Mouse (Mus musculus): ENCODE results near the gene Pou3f1. TPM values are rescaled to one million over a fixed set of nuclear protein-coding genes. Genes with fewer than 3 reads are reported as not detected.
A peak's percentile ranks its signal among the peaks of the same experiment; 100 is the strongest.

Gene Pou3f1
- polyA plus RNA-seq (2015; fragmentation: Nextera tagmentation; extraction: Ambion mirVana), result 0.14 and 0.15 TPM in 2 replicates

GRCm38 (mm10) chr4:124656518-124656853, at the start of gene Pou3f1:
Gene Pou3f1 (plus strand): TSS chr4:124656807.
- WGBS, result 3% methylated on average over 15 of the region's 15 CpGs

GRCm38 (mm10) chr4:124607166-124607565, 49.4 kb upstream of the Pou3f1 start:
- WGBS, result 52% methylated on average over 8 of the region's 8 CpGs

More at GRCm38 (mm10) chr4:124656518-124656853, at the start of gene Pou3f1:
- Histone ChIP-seq H3K4me3 (peak within 1 kb of the TSS; percentile 75), H3K27me3 (peaks cover 76% of the 10 kb centered on the region), H3K4me2 (peak within 1 kb of the TSS; percentile 99), H3K9ac (peak within 1 kb of the TSS; percentile 55), H3K9me3 (replicated peaks) (no peaks in the 10 kb centered on the region), H3K36me3 (no peaks in the 10 kb centered on the region), H3K27ac (no peak within 1 kb of the TSS), H3K4me1 (replicated peaks) (peaks cover 48% of the 10 kb centered on the region)
- no peak for ATAC-seq (replicated peaks; ENCODE audit: insufficient number of reproducible peaks, insufficient read depth, low FRiP score, low read depth)

GRCm38 (mm10) chr4:124610066-124610465, 46.5 kb upstream of the Pou3f1 start:
- peaks cover 22% of the 10 kb centered on the region for H3K27me3 ChIP-seq
- H3K4me1 ChIP-seq (replicated peaks), result no peaks in the 10 kb centered on the region; the same call in 1 of the 2 replicates
- no peak for ATAC-seq (replicated peaks; ENCODE audit: insufficient number of reproducible peaks, insufficient read depth, low FRiP score, low read depth)
- H3K9me3 ChIP-seq (replicated peaks), result no peaks in the 10 kb centered on the region
- H3K9ac ChIP-seq, result no peak overlapping the region
- no peak overlapping the region for H3K4me2 ChIP-seq
- no peak overlapping the region for H3K4me3 ChIP-seq
- WGBS, result 47% methylated on average over 2 of the region's 2 CpGs
- H3K27ac ChIP-seq, result no peak overlapping the region
- no peaks in the 10 kb centered on the region for H3K36me3 ChIP-seq

More at GRCm38 (mm10) chr4:124607166-124607565, 49.4 kb upstream of the Pou3f1 start:
- no peak overlapping the region for H3K4me2 ChIP-seq
- peaks cover 40% of the 10 kb centered on the region for H3K27me3 ChIP-seq
- H3K9ac ChIP-seq, result no peak overlapping the region
- H3K4me1 ChIP-seq (replicated peaks), result no peaks in the 10 kb centered on the region
- no peak overlapping the region for H3K27ac ChIP-seq
- no peaks in the 10 kb centered on the region for H3K36me3 ChIP-seq
- no peak for ATAC-seq (replicated peaks; ENCODE audit: insufficient number of reproducible peaks, insufficient read depth, low FRiP score, low read depth)
- H3K4me3 ChIP-seq, result no peak overlapping the region
- H3K9me3 ChIP-seq (replicated peaks), result no peaks in the 10 kb centered on the region

- H3K4me2 ChIP-seq, result no peak within 1 kb of the TSS
- peaks cover 16% of the 10 kb centered on the region for H3K27me3 ChIP-seq
- H3K36me3 ChIP-seq, result no peaks in the 10 kb centered on the region
- no peaks in the 10 kb centered on the region for H3K9me3 ChIP-seq (replicated peaks)
- no peak within 1 kb of the TSS for H3K9ac ChIP-seq
- no peak within 1 kb of the TSS for H3K27ac ChIP-seq
- H3K4me1 ChIP-seq (replicated peaks), result no peaks in the 10 kb centered on the region; the same call in 1 of the 2 replicates
- WGBS, result 84% methylated on average over 2 of the region's 2 CpGs
- no peak for ATAC-seq (replicated peaks; ENCODE audit: insufficient number of reproducible peaks, insufficient read depth, low FRiP score, low read depth)
- no peak within 1 kb of the TSS for H3K4me3 ChIP-seq
These were observed 45.9 kb upstream of the Pou3f1 start, which contains the start of gene 3100002H09Rik for GRCm38 (mm10) chr4:124610703-124611102. Gene 3100002H09Rik (minus strand): TSS chr4:124610803.

GRCm38 (mm10) chr4:124611768-124612167, 44.8 kb upstream of the Pou3f1 start:
- no peaks in the 10 kb centered on the region; the same call in 1 of the 2 replicates for H3K4me1 ChIP-seq (replicated peaks)
- no peak for ATAC-seq (replicated peaks; ENCODE audit: insufficient number of reproducible peaks, insufficient read depth, low FRiP score, low read depth)
- H3K9ac ChIP-seq, result no peak overlapping the region
- no peak overlapping the region for H3K27ac ChIP-seq
- H3K27me3 ChIP-seq, result peaks cover 7% of the 10 kb centered on the region; the same call in 1 of the 2 replicates
- no peaks in the 10 kb centered on the region for H3K36me3 ChIP-seq
- no peaks in the 10 kb centered on the region for H3K9me3 ChIP-seq (replicated peaks)
- no peak overlapping the region for H3K4me2 ChIP-seq
- 52% methylated on average over 4 of the region's 4 CpGs for WGBS
- no peak overlapping the region for H3K4me3 ChIP-seq

GRCm38 (mm10) chr4:124614189-124614588, 42.4 kb upstream of the Pou3f1 start:
- WGBS, result 0% methylated on average over 1 of the region's 1 CpGs
- no peak overlapping the region for H3K9ac ChIP-seq
- peaks cover 2% of the 10 kb centered on the region; the same call in 1 of the 2 replicates for H3K4me1 ChIP-seq (replicated peaks)
- no peak overlapping the region for H3K4me2 ChIP-seq
- no peaks in the 10 kb centered on the region for H3K9me3 ChIP-seq (replicated peaks)
- no peak for ATAC-seq (replicated peaks; ENCODE audit: insufficient number of reproducible peaks, insufficient read depth, low FRiP score, low read depth)
- no peak overlapping the region for H3K4me3 ChIP-seq
- peaks cover 16% of the 10 kb centered on the region for H3K27me3 ChIP-seq
- H3K36me3 ChIP-seq, result no peaks in the 10 kb centered on the region
- H3K27ac ChIP-seq, result no peak overlapping the region

GRCm38 (mm10) chr4:124615406-124615960, 41.1 kb upstream of the Pou3f1 start:
- Histone ChIP-seq H3K4me1 (replicated peaks) (peaks cover 2% of the 10 kb centered on the region; the same call in 1 of the 2 replicates), H3K27ac (no peak overlapping the region), H3K27me3 (peaks cover 16% of the 10 kb centered on the region), H3K36me3 (no peaks in the 10 kb centered on the region), H3K9me3 (replicated peaks) (no peaks in the 10 kb centered on the region), H3K9ac (no peak overlapping the region), H3K4me3 (no peak overlapping the region), H3K4me2 (no peak overlapping the region)
- 55% methylated on average over 14 of the region's 14 CpGs for WGBS
- no peak for ATAC-seq (replicated peaks; ENCODE audit: insufficient number of reproducible peaks, insufficient read depth, low FRiP score, low read depth)

GRCm38 (mm10) chr4:124615986-124616385, 40.6 kb upstream of the Pou3f1 start:
- no peak for ATAC-seq (replicated peaks; ENCODE audit: insufficient number of reproducible peaks, insufficient read depth, low FRiP score, low read depth)

GRCm38 (mm10) chr4:124616636-124617035, 40.0 kb upstream of the Pou3f1 start:
- Histone ChIP-seq H3K9me3 (replicated peaks) (no peaks in the 10 kb centered on the region), H3K4me2 (no peak overlapping the region), H3K4me1 (replicated peaks) (peaks cover 2% of the 10 kb centered on the region; the same call in 1 of the 2 replicates), H3K27ac (no peak overlapping the region), H3K36me3 (no peaks in the 10 kb centered on the region), H3K9ac (no peak overlapping the region), H3K4me3 (no peak overlapping the region), H3K27me3 (peaks cover 16% of the 10 kb centered on the region)
- 47% methylated on average over 1 of the region's 1 CpGs for WGBS
- no peak for ATAC-seq (replicated peaks; ENCODE audit: insufficient number of reproducible peaks, insufficient read depth, low FRiP score, low read depth)

More at GRCm38 (mm10) chr4:124615986-124616385, 40.6 kb upstream of the Pou3f1 start:
- Histone ChIP-seq H3K27me3 (peaks cover 16% of the 10 kb centered on the region), H3K36me3 (no peaks in the 10 kb centered on the region), H3K4me3 (no peak overlapping the region), H3K27ac (no peak overlapping the region), H3K4me1 (replicated peaks) (peaks cover 2% of the 10 kb centered on the region; the same call in 1 of the 2 replicates), H3K9ac (no peak overlapping the region), H3K4me2 (no peak overlapping the region), H3K9me3 (replicated peaks) (no peaks in the 10 kb centered on the region)
- 72% methylated on average over 9 of the region's 9 CpGs for WGBS

- Histone ChIP-seq H3K36me3 (no peaks in the 10 kb centered on the region), H3K9ac (peak overlapping the region; percentile 36; the same call in 1 of the 2 replicates), H3K27me3 (peaks cover 12% of the 10 kb centered on the region), H3K27ac (no peak overlapping the region), H3K4me3 (no peak overlapping the region), H3K4me2 (peak overlapping the region; percentile 40), H3K4me1 (replicated peaks) (peaks cover 2% of the 10 kb centered on the region; the same call in 1 of the 2 replicates), H3K9me3 (replicated peaks) (no peaks in the 10 kb centered on the region)
- WGBS, result 10% methylated on average over 16 of the region's 16 CpGs
- no peak for ATAC-seq (replicated peaks; ENCODE audit: insufficient number of reproducible peaks, insufficient read depth, low FRiP score, low read depth)
These were observed 38.0 kb upstream of the Pou3f1 start for GRCm38 (mm10) chr4:124618599-124618998.

GRCm38 (mm10) chr4:124621406-124621805, 35.2 kb upstream of the Pou3f1 start:
- WGBS, result 68% methylated on average over 11 of the region's 11 CpGs
- no peak for ATAC-seq (replicated peaks; ENCODE audit: insufficient number of reproducible peaks, insufficient read depth, low FRiP score, low read depth)
- Histone ChIP-seq H3K4me2 (no peak overlapping the region), H3K4me3 (no peak overlapping the region), H3K27me3 (peaks cover 12% of the 10 kb centered on the region; the same call in 1 of the 2 replicates), H3K4me1 (replicated peaks) (peaks cover 11% of the 10 kb centered on the region), H3K9me3 (replicated peaks) (no peaks in the 10 kb centered on the region), H3K27ac (no peak overlapping the region), H3K9ac (no peak overlapping the region), H3K36me3 (no peaks in the 10 kb centered on the region)

GRCm38 (mm10) chr4:124622566-124622965, 34.0 kb upstream of the Pou3f1 start:
- no peaks in the 10 kb centered on the region for H3K9me3 ChIP-seq (replicated peaks)
- ATAC-seq (replicated peaks; ENCODE audit: insufficient number of reproducible peaks, insufficient read depth, low FRiP score, low read depth), result no peak
- H3K9ac ChIP-seq, result no peak overlapping the region
- peaks cover 6% of the 10 kb centered on the region; the same call in 1 of the 2 replicates for H3K27me3 ChIP-seq
- H3K4me3 ChIP-seq, result no peak overlapping the region
- H3K4me2 ChIP-seq, result no peak overlapping the region
- 89% methylated on average over 5 of the region's 5 CpGs for WGBS
- H3K4me1 ChIP-seq (replicated peaks), result peaks cover 11% of the 10 kb centered on the region
- no peak overlapping the region for H3K27ac ChIP-seq
- H3K36me3 ChIP-seq, result no peaks in the 10 kb centered on the region
